Mouse (Mus musculus) G1E-ER4 (cell line): ENCODE data around the gene Sh3pxd2a. TPM values are rescaled to one million over a fixed set of nuclear protein-coding genes. Genes with fewer than 3 reads are reported as not detected.

Experiments
- GATA1 ChIP-seq: IDR thresholded peaks from one replicate; pipeline ENCODE4 v1.8.0; 2012; ENCODE audit warnings: low read length, inconsistent platforms
- polyA plus RNA-seq: library from polyadenylated mRNA; stranded (reverse); fragments of >175 nt; gene quantifications from 2 replicates; pipeline ENCODE4 v1.2.3, GENCODE M21; 2012

The Sh3pxd2a gene
- polyA plus RNA-seq, 1 experiment: not detected

- no peak for TF ChIP-seq GATA1
These were observed 129.5 kb downstream of the Sh3pxd2a start for GRCm38 (mm10) chr19:47334713-47335112.

DNA sequence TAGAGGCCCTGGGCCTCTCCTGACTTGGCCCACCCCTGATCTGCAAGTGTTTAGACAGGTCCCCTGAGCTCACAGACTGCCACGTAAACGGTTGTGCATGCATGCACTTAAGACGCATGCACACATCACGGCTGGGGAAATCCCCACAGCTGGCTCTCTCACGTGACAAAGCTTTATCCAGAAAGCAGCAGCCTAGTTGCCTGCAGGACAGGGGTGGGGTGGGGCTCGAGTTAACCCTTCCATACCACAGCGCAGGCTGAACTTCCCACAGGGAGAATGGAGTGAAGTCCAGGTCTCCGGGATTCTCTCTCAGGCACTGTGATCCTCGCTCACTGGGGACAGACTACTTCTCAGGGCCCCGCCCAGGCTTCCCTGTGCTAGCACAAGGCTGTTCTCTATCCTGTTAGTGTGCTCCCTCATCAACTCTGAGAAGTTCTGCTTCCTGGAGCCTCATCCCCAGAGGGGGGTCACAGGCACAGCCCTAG is 133.4 kb downstream of the Sh3pxd2a start:
- no peak for TF ChIP-seq GATA1

- TF ChIP-seq GATA1: no peak
These were observed 135.1 kb downstream of the Sh3pxd2a start for GRCm38 (mm10) chr19:47329102-47329501.

GRCm38 (mm10) chr19:47327896-47328882 is 136.0 kb downstream of the Sh3pxd2a start:
- no peak for TF ChIP-seq GATA1

DNA sequence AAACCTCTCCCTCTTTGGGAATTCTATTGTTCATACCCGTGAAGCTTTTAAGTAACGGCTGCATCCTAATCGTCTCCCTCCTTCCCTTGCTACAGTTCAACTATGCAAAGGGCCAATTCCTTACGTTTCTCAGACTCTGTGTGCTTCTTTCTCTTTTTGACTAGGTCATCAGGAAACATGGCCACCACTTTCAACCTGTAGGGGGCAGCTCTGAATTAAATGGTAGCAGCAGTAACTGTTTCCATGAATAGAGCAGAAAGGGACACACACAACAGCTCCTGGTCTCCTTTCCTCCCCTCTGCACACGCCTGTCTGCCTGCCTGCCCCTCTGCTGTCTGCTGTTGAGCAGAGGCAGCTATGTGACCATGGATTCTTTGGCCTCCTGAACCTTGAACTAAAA is 138.3 kb downstream of the Sh3pxd2a start:
- no peak for TF ChIP-seq GATA1

- TF ChIP-seq GATA1: no peak
These were observed 140.9 kb downstream of the Sh3pxd2a start for GRCm38 (mm10) chr19:47323096-47323849.

- no peak for TF ChIP-seq GATA1
These were observed 143.9 kb downstream of the Sh3pxd2a start for GRCm38 (mm10) chr19:47320331-47320668.

DNA sequence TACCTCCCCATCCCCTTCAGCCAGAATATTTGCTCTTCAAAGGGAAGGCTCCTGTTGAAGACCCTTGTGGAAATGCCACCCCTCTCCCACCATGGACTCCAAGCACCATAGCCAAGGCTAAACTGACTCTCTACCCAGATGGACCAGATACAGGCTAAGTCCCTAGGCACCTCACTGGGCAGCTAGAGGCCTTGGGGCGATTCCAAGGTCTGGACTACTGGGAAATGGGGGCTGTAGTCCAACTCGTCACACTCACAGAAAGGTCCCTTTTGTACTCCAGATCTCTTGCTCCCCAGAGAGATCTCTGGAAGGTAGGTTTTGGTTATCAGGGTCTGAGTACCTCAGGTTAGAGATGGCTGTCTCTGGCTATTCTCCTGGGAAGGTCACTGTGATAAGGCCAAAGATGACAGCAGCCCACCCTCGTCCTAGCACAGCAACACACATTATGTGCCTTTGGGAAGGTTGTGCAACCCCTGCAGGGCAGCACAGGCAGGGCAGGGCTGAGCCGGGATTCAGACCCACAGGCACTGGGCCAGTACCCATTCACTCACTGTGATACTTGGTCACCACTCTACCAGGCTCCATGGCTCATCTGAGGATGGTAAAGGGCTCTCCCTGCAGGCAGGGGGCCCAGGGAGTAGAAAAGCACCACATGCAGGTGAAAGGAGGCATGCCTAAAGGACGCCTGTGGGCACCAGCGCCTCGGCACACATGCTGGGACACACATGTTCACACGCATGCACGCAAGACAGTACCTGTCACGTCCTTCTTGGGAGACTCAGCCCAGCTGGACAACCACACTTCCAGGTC is 144.5 kb downstream of the Sh3pxd2a start:
- no peak for TF ChIP-seq GATA1

GRCm38 (mm10) chr19:47319061-47319460 is 145.1 kb downstream of the Sh3pxd2a start:
- TF ChIP-seq GATA1: no peak

DNA sequence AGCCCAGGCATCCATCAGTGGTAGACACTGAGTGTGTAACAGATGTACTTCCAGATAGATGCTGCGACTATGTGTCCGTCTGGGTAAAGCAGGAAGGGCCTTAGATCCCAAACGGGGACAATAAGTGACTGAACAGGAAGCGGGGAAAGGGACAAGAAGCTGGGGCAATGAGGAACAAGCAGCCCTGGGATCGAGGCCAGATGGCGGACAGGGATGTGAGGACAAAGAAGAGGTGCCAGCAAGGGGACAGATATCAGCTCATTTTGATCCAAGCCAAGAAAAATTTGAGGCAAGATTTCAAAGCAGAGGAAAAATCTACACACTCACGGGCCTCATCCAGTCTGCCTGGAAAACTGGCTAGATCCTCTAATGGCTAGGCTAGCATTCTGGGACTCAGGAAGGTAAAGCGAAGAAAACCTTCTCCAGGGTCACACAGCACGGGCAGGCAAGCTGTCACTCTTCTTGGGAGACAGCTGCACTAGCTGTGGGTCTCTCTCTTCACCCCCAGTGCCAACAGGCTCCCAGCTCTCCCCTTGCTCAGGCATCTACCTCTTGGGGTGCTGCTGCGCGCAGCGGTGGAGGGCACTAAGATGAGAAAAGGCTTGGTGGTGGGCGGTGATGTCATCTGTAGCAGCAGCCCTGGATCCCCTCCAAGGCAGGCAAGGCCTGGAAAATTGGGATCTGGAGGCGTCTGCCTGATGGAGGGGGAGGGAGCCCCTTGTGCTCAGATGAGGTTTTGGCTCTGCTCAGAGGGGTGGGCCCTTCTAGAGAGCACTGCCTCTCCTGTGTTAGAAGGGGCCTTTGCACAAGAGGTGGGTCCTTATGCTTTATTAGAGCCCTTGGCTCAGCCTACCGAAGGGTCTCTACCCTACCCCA is 146.9 kb downstream of the Sh3pxd2a start:
- no peak for TF ChIP-seq GATA1

DNA sequence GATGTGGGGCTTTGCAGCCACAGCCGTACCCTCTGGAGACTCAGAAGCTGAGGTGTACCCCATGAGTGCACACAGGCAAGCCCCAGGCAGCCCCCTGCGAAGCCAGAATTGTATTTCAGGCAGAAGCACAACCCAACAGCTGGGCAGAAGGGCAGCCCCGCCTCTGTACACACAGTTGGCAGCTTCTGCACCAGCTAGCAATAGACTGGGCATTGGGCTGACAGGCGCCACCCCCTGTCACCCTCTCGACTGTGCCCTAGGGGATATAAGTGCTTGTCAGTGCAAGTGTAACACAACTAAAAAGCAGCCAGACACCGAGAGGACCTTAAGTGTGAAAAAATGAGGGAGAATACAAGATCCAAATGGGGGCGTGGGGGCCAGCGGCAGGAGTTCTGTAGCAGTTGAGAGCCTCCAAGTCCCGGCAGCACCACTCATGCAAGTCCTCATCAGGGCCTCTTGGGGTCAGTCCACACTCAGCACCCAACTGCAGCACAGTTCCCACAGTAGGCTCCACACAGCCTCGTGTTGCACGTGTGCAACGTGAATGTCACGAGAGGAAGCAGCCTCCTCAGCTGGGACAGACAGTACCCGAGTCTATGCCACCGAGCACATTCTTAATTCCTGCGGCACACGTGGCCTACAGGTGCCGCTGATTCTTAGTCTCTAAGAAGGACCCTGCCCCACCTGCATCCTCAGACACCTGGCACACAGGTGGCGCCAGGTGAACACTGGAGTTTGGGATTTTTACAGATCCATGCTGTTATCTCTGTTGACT is 147.7 kb downstream of the Sh3pxd2a start:
- TF ChIP-seq GATA1: no peak

- no peak for TF ChIP-seq GATA1
These were observed 148.3 kb downstream of the Sh3pxd2a start for GRCm38 (mm10) chr19:47315917-47316265.

DNA sequence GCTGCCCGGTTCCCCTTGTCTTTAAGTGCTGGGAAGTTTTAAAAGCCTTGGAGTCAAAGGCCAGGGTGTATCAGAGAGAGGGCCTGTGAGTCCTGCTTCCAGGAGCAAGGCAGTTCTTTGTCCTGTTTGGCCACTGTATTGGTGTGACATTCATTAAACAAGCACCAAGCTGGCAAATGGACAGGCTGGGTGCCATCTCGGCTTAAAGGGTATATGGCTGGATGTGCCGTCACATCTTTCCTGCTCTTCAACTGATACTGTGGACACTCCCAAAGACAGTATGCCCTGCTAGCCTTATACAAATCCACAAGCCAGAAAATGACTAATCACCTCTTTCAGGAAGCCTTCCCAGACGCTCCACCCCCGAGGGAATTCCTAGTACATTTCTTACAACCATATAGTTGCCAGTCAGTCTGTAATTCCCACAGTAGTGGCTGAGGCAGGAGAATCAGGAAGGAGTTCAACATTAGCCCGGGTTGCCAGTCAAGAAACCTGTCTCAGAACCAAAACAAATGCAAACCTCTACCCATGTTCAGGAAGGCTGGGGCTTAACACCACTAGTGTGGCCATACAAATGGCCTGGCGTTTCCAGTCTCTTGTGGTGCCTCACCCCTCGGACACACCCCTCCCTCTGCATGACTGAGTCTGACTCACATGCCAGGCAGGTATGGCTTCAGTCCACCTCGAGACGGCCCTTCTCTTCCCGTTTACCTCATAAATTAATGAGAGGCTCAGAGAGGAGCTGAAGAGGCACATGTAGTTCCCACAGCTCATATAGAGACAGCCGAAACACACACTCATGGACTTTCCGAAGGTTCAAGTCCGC is 148.9 kb downstream of the Sh3pxd2a start:
- TF ChIP-seq GATA1: no peak
